Mouse (Mus musculus) layer of hippocampus, adult 2 months (tissue): ENCODE results near the gene Tmpo. TPM values are rescaled to one million over a fixed set of nuclear protein-coding genes. Genes with fewer than 3 reads are reported as not detected.

Experiments used
- DNase-seq, 2 experiments: peaks; one replicate each; pipeline ENCODE4 v3.0.0; 2022; ENCODE audit warnings: low spot score in 2 of 2
- H3K27ac ChIP-seq: fragments of 200-600 bp; 2 replicates; pipeline ENCODE4 v1.8.1; 2022
- H3K4me3 ChIP-seq: fragments of 200-600 bp; 2 replicates; pipeline ENCODE4 v1.8.1; 2022; ENCODE audit warnings: mild to moderate bottlenecking
- CTCF ChIP-seq: fragments of 200-600 bp; conservative IDR thresholded peaks from 2 replicates; pipeline ENCODE4 v1.8.1; 2022; ENCODE audit warnings: antibody characterized with exemption, mild to moderate bottlenecking, moderate library complexity
- long read RNA-seq, 2 experiments: library from polyadenylated mRNA; stranded (forward); transcript quantifications; one replicate each; pipeline ENCODE4 v2.0.0; 2021; ENCODE audit warnings: borderline mapping rate in 2 of 2
- total RNA-seq, 2 experiments: library from RNA; stranded (reverse); gene quantifications; 2 replicates each; pipeline ENCODE4 v1.2.3; 2021

Tmpo gene
- 10 to 100 TPM; 37.5 to 39.7 TPM for total RNA-seq
- long read RNA-seq, experiment 1, transcript Tmpo-205 (6 exons, 1,842 nt), result major isoform, 10 of 22 reads
- long read RNA-seq, experiment 1, partial matches to known transcripts, result 0 of 22 reads
- long read RNA-seq, experiment 1, other reads (novel, unspliced or antisense), result 0 of 22 reads
- long read RNA-seq, experiment 2, transcript Tmpo-205 (6 exons, 1,842 nt), result major isoform, 15 of 31 reads
- long read RNA-seq, experiment 2, transcript Tmpo-201 (4 exons, 3,772 nt), result minor isoform, 5 of 31 reads
- long read RNA-seq, experiment 2, partial matches to known transcripts, result 0 of 31 reads
- long read RNA-seq, experiment 2, other reads (novel, unspliced or antisense), result 4 of 31 reads

- DNase-seq, result no peak
- TF ChIP-seq CTCF, result no peak
Observed at GRCm38 (mm10) chr10:91180761-91181460, at the start of gene Tmpo. Gene Tmpo (minus strand): TSS chr10:91181315.

GRCm38 (mm10) chr10:91230400-91230799 lies 49.3 kb upstream of the Tmpo start:
- DNase-seq, result no peak
- Histone ChIP-seq H3K4me3 (no peak overlapping the region), H3K27ac (no peak overlapping the region)
- no peak for TF ChIP-seq CTCF

More at GRCm38 (mm10) chr10:91180761-91181460, at the start of gene Tmpo:
- H3K4me3 ChIP-seq, result peak within 1 kb of the TSS; percentile 96
- H3K27ac ChIP-seq, result peak within 1 kb of the TSS; percentile 99

GRCm38 (mm10) chr10:91229518-91229961 lies 48.4 kb upstream of the Tmpo start:
- peak in 1 of 2 experiments; percentile 5 for DNase-seq
- H3K4me3 ChIP-seq, result peak overlapping the region; percentile 32; the same call in 1 of the 2 replicates
- no peak overlapping the region for H3K27ac ChIP-seq
- TF ChIP-seq CTCF, result no peak

- H3K4me3 ChIP-seq, result peak overlapping the region; percentile 32; the same call in 1 of the 2 replicates
- no peak overlapping the region for H3K27ac ChIP-seq
- TF ChIP-seq CTCF, result no peak
- DNase-seq, result no peak
Observed at GRCm38 (mm10) chr10:91228924-91229517, 47.9 kb upstream of the Tmpo start.

GRCm38 (mm10) chr10:91227034-91227433 lies 45.9 kb upstream of the Tmpo start:
- no peak overlapping the region for H3K4me3 ChIP-seq
- no peak for DNase-seq
- H3K27ac ChIP-seq, result no peak overlapping the region
- no peak for TF ChIP-seq CTCF

- no peak for TF ChIP-seq CTCF
- no peak for DNase-seq
- no peak overlapping the region for H3K27ac ChIP-seq
- no peak overlapping the region for H3K4me3 ChIP-seq
Observed at GRCm38 (mm10) chr10:91222398-91223236, 41.5 kb upstream of the Tmpo start.

GRCm38 (mm10) chr10:91208899-91209667 lies 28.0 kb upstream of the Tmpo start:
- DNase-seq, result peak in 1 of 2 experiments; percentile 37
- Histone ChIP-seq H3K4me3 (no peak overlapping the region), H3K27ac (no peak overlapping the region)
- no peak for TF ChIP-seq CTCF

- H3K4me3 ChIP-seq, result no peak overlapping the region
- no peak for DNase-seq
- no peak overlapping the region for H3K27ac ChIP-seq
- no peak for TF ChIP-seq CTCF
Observed at GRCm38 (mm10) chr10:91208461-91208860, 27.3 kb upstream of the Tmpo start.

- TF ChIP-seq CTCF, result peak; percentile 48
- DNase-seq, result no peak
- H3K4me3 ChIP-seq, result no peak overlapping the region
- no peak overlapping the region for H3K27ac ChIP-seq
Observed at GRCm38 (mm10) chr10:91207275-91207674, 26.2 kb upstream of the Tmpo start.

GRCm38 (mm10) chr10:91205632-91206031 lies 24.5 kb upstream of the Tmpo start:
- Histone ChIP-seq H3K27ac (no peak overlapping the region), H3K4me3 (no peak overlapping the region)
- no peak for DNase-seq
- no peak for TF ChIP-seq CTCF

- Histone ChIP-seq H3K4me3 (no peak overlapping the region), H3K27ac (no peak overlapping the region)
- TF ChIP-seq CTCF, result no peak
- DNase-seq, result no peak
Observed at GRCm38 (mm10) chr10:91200581-91200980, 19.5 kb upstream of the Tmpo start.
